Mouse (Mus musculus) cerebellum, adult 2 months (tissue): ENCODE measurements around the gene Nt5c.

Source experiments
- CTCF ChIP-seq: fragments of 200-500 bp; IDR thresholded peaks from 2 replicates; pipeline ENCODE4 v1.5.1; 2011; ENCODE audit warnings: low read depth, mild to moderate bottlenecking, control low read depth, low read length, moderate library complexity, borderline replicate concordance; ENCODE audit not compliant: insufficient read depth
- POLR2A ChIP-seq: fragments of 200-500 bp; IDR thresholded peaks from 2 replicates; pipeline ENCODE4 v1.6.1; 2011; ENCODE audit warnings: low read length, control low read depth, borderline replicate concordance; ENCODE audit not compliant: insufficient read depth

- TF ChIP-seq POLR2A: no peak
- TF ChIP-seq CTCF: no peak
Observed at GRCm38 (mm10) chr11:115452281-115452860, 39.3 kb downstream of the Nt5c start.
